Mouse (Mus musculus) lung, adult 2 months (tissue): ENCODE measurements at regions not wholly inside any gene's neighbourhood (a gene's known extent, or its start where the extent isn't known, plus 50 kb on each side); places are given as distances from the start of the nearest gene placed in this dataset.

Experiments
- CTCF ChIP-seq: fragments of 200-500 bp; IDR thresholded peaks from 2 replicates; pipeline ENCODE4 v1.5.1; 2011; ENCODE audit warnings: mild to moderate bottlenecking, low read length, control low read depth; ENCODE audit not compliant: insufficient read depth
- POLR2A ChIP-seq: fragments of 200-500 bp; IDR thresholded peaks from 2 replicates; pipeline ENCODE4 v1.6.1; 2011; ENCODE audit warnings: low read depth, mild to moderate bottlenecking, control low read depth, low read length, borderline replicate concordance; ENCODE audit errors: extremely low read depth

GRCm38 (mm10) chr6:98803384-98803949 is 460.9 kb upstream of the Gm765 start:
- no peak for TF ChIP-seq POLR2A
- no peak for TF ChIP-seq CTCF
